Mouse (Mus musculus) bone marrow, adult 2 months (tissue): ENCODE results near the gene Steap3.

Experiments used
- CTCF ChIP-seq: fragments of 200-500 bp; IDR thresholded peaks from 2 replicates; pipeline ENCODE4 v1.5.1; 2011; ENCODE audit warnings: low read length, control low read depth; ENCODE audit not compliant: control insufficient read depth, insufficient read depth
- POLR2A ChIP-seq: fragments of 200-500 bp; IDR thresholded peaks from 2 replicates; pipeline ENCODE4 v1.6.1; 2011; ENCODE audit warnings: low read depth, mild to moderate bottlenecking, control low read depth, low read length, borderline replicate concordance; ENCODE audit not compliant: control insufficient read depth

- no peak for TF ChIP-seq POLR2A
- TF ChIP-seq CTCF, result no peak
Observed at GRCm38 (mm10) chr1:120203836-120204235, 68.7 kb downstream of the Steap3 start.
